Mouse (Mus musculus) layer of hippocampus, adult 8-10 months (tissue): ENCODE data around the gene Rpl36. TPM values are rescaled to one million over a fixed set of nuclear protein-coding genes. Genes with fewer than 3 reads are reported as not detected.
"Not testable (repeated sequence)": the region's sequence is repeated elsewhere in the genome, so short reads cannot be mapped to it uniquely, and the experiment has no call there.

Experiments
- DNase-seq, 2 experiments: peaks; one replicate each; pipeline ENCODE4 v3.0.0; 2022; ENCODE audit warnings: low spot score in 2 of 2
- total RNA-seq, 4 experiments: library from RNA; stranded (reverse); gene quantifications; 2 replicates each; pipeline ENCODE4 v1.2.4; 2022

Gene Rpl36
- total RNA-seq, 4 experiments from 2014 or later: 286 to 457 (median 374) TPM

- no peak for DNase-seq
Measured at GRCm38 (mm10) chr17:56608699-56609098, 4.5 kb upstream of the Rpl36 start.

GRCm38 (mm10) chr17:56609452-56610171 lies 3.6 kb upstream of the Rpl36 start, which contains the start of gene 2410015M20Rik:
2410015M20Rik (minus strand) TSS chr17:56609771.
- DNase-seq: peak; percentile 97 to 98

GRCm38 (mm10) chr17:56611323-56611722 lies 1.9 kb upstream of the Rpl36 start:
- DNase-seq: no peak

- DNase-seq: no peak
Measured at GRCm38 (mm10) chr17:56611861-56612564, 1.2 kb upstream of the Rpl36 start.

GRCm38 (mm10) chr17:56612565-56612939 lies 664 bp upstream of the Rpl36 start:
- DNase-seq: not testable (repeated sequence)

GRCm38 (mm10) chr17:56613893-56614292 lies 677 bp downstream of the Rpl36 start:
- not testable (repeated sequence) for DNase-seq

- DNase-seq: no peak
Measured at GRCm38 (mm10) chr17:56614391-56615135, 1.3 kb downstream of the Rpl36 start.

GRCm38 (mm10) chr17:56615136-56615784 lies 2.0 kb downstream of the Rpl36 start:
- DNase-seq: no peak

- DNase-seq: no peak
Measured at GRCm38 (mm10) chr17:56615792-56616191, 2.6 kb downstream of the Rpl36 start.

GRCm38 (mm10) chr17:56616725-56617124 lies 3.5 kb downstream of the Rpl36 start:
- DNase-seq: no peak

- DNase-seq: no peak
Measured at GRCm38 (mm10) chr17:56617628-56618027, 4.4 kb downstream of the Rpl36 start.

GRCm38 (mm10) chr17:56625495-56625894 lies 12.3 kb downstream of the Rpl36 start:
- DNase-seq: no peak

- no peak for DNase-seq
Measured at GRCm38 (mm10) chr17:56626260-56626659, 13.0 kb downstream of the Rpl36 start.

- peak; percentile 93 to 95 for DNase-seq
Measured at GRCm38 (mm10) chr17:56626754-56627470, 13.7 kb downstream of the Rpl36 start, which contains the start of gene Lonp1. Lonp1 (minus strand) TSS chr17:56626887.

GRCm38 (mm10) chr17:56627530-56628277 lies 14.5 kb downstream of the Rpl36 start, which contains the start of gene Catsperd:
Catsperd (plus strand) TSS chr17:56628143.
- no peak for DNase-seq

- DNase-seq: not testable (repeated sequence)
Measured at GRCm38 (mm10) chr17:56629800-56630781, 16.9 kb downstream of the Rpl36 start.

GRCm38 (mm10) chr17:56631807-56632206 lies 18.6 kb downstream of the Rpl36 start:
- no peak for DNase-seq

GRCm38 (mm10) chr17:56634023-56634422 lies 20.8 kb downstream of the Rpl36 start:
- DNase-seq: no peak

- no peak for DNase-seq
Measured at GRCm38 (mm10) chr17:56643237-56643636, 30.0 kb downstream of the Rpl36 start.
